Mouse (Mus musculus): ENCODE measurements around the gene Hist1h2ad.

- TF ChIP-seq POLR2A (IDR thresholded peaks at IDR 0.05; ENCODE audit: control insufficient read depth, extremely low read depth, insufficient read depth, low read length, poor library complexity) (no peak), CTCF (IDR thresholded peaks at IDR 0.05; ENCODE audit: borderline replicate concordance, control insufficient read depth, extremely low read depth, insufficient read depth, low read length, poor library complexity) (no peak)
Observed at GRCm38 (mm10) chr13:23530181-23530900, 43.8 kb upstream of the Hist1h2ad start.
